Mouse (Mus musculus) brain, embryonic 14.5 days (tissue): ENCODE results near the gene Lama4.

ENCODE experiments used
- CTCF ChIP-seq: fragments of 200-500 bp; IDR thresholded peaks from 2 replicates; pipeline ENCODE4 v1.5.1; 2012; ENCODE audit warnings: inconsistent platforms, mild to moderate bottlenecking, moderate library complexity, borderline replicate concordance; ENCODE audit not compliant: insufficient read depth, insufficient read length; ENCODE audit errors: extremely low read depth
- POLR2A ChIP-seq: fragments of 200-500 bp; IDR thresholded peaks from 2 replicates; pipeline ENCODE4 v1.6.1; 2012; ENCODE audit warnings: mild to moderate bottlenecking, inconsistent platforms, borderline replicate concordance; ENCODE audit not compliant: poor library complexity, insufficient read depth, insufficient read length, severe bottlenecking; ENCODE audit errors: extremely low read depth

DNA sequence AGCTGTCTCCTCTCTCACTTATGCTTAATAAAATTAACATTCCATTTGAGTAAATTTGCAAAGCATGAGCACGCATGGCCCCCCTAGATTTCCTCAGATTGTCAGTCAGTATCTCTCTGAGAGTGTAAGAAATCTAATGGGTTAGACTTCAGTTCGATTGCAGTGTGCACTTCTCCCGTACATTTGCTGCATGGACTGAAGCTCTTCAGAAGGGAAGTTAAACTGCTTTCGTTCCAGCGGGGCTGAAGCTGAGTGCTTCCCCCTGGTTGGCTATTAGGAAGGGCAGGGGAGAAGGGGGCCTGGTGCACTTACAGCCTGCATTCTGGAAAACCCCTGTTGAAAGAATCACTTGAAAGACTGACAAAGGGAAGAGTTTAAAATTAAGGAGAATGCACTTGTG, 61.7 kb downstream of the Lama4 start:
- TF ChIP-seq CTCF, result no peak
- TF ChIP-seq POLR2A, result no peak
